Comparison of ENCODE assay signal across 8 mouse cellular contexts in the genomic region with DNA sequence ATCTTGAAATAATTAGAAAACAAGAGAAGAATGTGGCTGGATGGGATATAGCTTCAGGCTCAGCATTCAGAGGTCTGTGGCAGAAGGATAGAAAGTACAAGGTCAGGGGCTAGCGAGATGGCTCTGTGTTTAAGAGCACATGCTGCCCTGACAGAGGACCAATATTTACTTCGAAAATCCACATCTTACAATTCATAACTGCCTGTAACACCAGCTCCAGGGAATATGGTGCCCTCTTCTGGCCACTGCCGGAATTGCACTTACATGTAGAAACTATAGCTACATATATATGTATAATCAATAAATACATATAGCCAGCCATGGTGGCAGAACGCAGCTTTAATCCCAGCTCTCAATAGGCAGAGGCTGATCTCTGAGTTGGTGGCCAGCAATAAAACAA. TPM values are rescaled to one million over a fixed set of nuclear protein-coding genes. Genes with fewer than 3 reads are reported as not detected.
A peak's percentile ranks its signal among the peaks of the same experiment; 100 is the strongest.
DNase-seq lines count a peak whose midpoint lies in the region; ATAC-seq and TF ChIP-seq lines count a peak whose summit lies in the region.

No protein-coding gene starts in this region.

- no peak for TF ChIP-seq POLR2A in MEL (IDR thresholded peaks at IDR 0.05; ENCODE audit: control insufficient read depth in 1 of 2, insufficient read depth in 1 of 2, low read depth in 1 of 2, low read length in 2 of 2, poor library complexity in 1 of 2)
- TF ChIP-seq POLR2A in brain, embryonic 14.5 days (IDR thresholded peaks at IDR 0.05; ENCODE audit: borderline replicate concordance, extremely low read depth, insufficient read depth, insufficient read length, poor library complexity, severe bottlenecking): no peak
- no peak for TF ChIP-seq POLR2A in liver, adult 2 months (IDR thresholded peaks at IDR 0.05; ENCODE audit: extremely low read depth, insufficient read depth, low read length)

- no peak for TF ChIP-seq EP300 in MEL (IDR thresholded peaks at IDR 0.05; ENCODE audit: low read depth in 1 of 2, low read length in 2 of 2)

- no peaks in the 10 kb centered on the region for H3K9me3 ChIP-seq in MEL (replicated peaks; ENCODE audit: insufficient read depth, low read length)
- H3K9me3 ChIP-seq in forebrain, embryonic 13.5 days (replicated peaks): no peaks in the 10 kb centered on the region
- H3K9me3 ChIP-seq in neural tube, embryonic 15.5 days (replicated peaks): no peaks in the 10 kb centered on the region

- H3K4me2 ChIP-seq in forebrain, embryonic 13.5 days: no peak overlapping the region
- H3K4me2 ChIP-seq in neural tube, embryonic 15.5 days: no peak overlapping the region

- peaks cover 0 to 7% of the 10 kb centered on the region in 2 experiments; a peak in 2 of 4 replicates for H3K36me3 ChIP-seq in MEL (ENCODE audit: control insufficient read depth in 1 of 2, insufficient read depth in 2 of 2, low read length in 2 of 2)
- H3K36me3 ChIP-seq in forebrain, embryonic 13.5 days (ENCODE audit: poor library complexity, severe bottlenecking): no peaks in the 10 kb centered on the region
- no peaks in the 10 kb centered on the region for H3K36me3 ChIP-seq in liver, adult 2 months (ENCODE audit: control insufficient read depth, insufficient read depth, low read length)
- H3K36me3 ChIP-seq in neural tube, embryonic 15.5 days: no peaks in the 10 kb centered on the region

- 7% methylated on average over 4 of the region's 4 CpGs for WGBS in forebrain, embryonic 13.5 days
- 0% methylated on average over 4 of the region's 4 CpGs for WGBS in liver, adult 2 months
- WGBS in neural tube, embryonic 15.5 days: 7% methylated on average over 4 of the region's 4 CpGs

- peak; percentile 66 for TF ChIP-seq RAD21 in MEL (IDR thresholded peaks at IDR 0.05; ENCODE audit: low read depth, low read length)

- peak overlapping the region; percentile 71 for H3K9ac ChIP-seq in MEL (ENCODE audit: control insufficient read depth, low read depth, low read length, poor library complexity, severe bottlenecking)
- no peak overlapping the region for H3K9ac ChIP-seq in forebrain, embryonic 13.5 days
- H3K9ac ChIP-seq in liver, adult 2 months (ENCODE audit: low read depth, low read length): no peak overlapping the region
- no peak overlapping the region for H3K9ac ChIP-seq in neural tube, embryonic 15.5 days (replicated peaks)

- peak; percentile 72 to 97 (median 86) for TF ChIP-seq CTCF in MEL (IDR thresholded peaks at IDR 0.05 in 2 of 3, conservative IDR thresholded peaks at IDR 0.05 in 1 of 3; ENCODE audit: control insufficient read depth in 1 of 3, insufficient read depth in 1 of 3, low read depth in 2 of 3, low read length in 3 of 3, poor library complexity in 1 of 3, severe bottlenecking in 1 of 3)
- TF ChIP-seq CTCF in brain, embryonic 14.5 days (IDR thresholded peaks at IDR 0.05; ENCODE audit: borderline replicate concordance, extremely low read depth, insufficient read depth, insufficient read length): peak; percentile 77; the same call in 1 of the 2 replicates
- TF ChIP-seq CTCF in liver, adult 2 months (IDR thresholded peaks at IDR 0.05; ENCODE audit: low read depth, low read length): peak; percentile 64

- H3K79me2 ChIP-seq in MEL (ENCODE audit: control insufficient read depth, insufficient read depth, low read length, poor library complexity): no peaks in the 10 kb centered on the region
- H3K79me2 ChIP-seq in liver, adult 2 months (ENCODE audit: control insufficient read depth, insufficient read depth, low read length): no peaks in the 10 kb centered on the region

- no peak overlapping the region for H3K27ac ChIP-seq in MEL (ENCODE audit: control insufficient read depth, low read depth, low read length)
- H3K27ac ChIP-seq in forebrain, embryonic 13.5 days: no peak overlapping the region
- H3K27ac ChIP-seq in liver, adult 2 months (replicated peaks; ENCODE audit: insufficient read depth, low read depth, low read length): no peak overlapping the region
- no peak overlapping the region for H3K27ac ChIP-seq in neural tube, embryonic 15.5 days (replicated peaks)

- peak; percentile 61 for DNase-seq in layer of hippocampus, adult 11-12 months (ENCODE audit: low spot score)
- no peak for DNase-seq in layer of hippocampus, adult 9-10 months (ENCODE audit: low spot score)
- peak; percentile 87 for DNase-seq in MEL (ENCODE audit: low read depth, low spot score)
- DNase-seq in brain, embryonic 14.5 days (ENCODE audit: low read depth): peak; percentile 87
- DNase-seq in liver, adult 2 months (ENCODE audit: extremely low read depth, low read depth, low spot score): peak; percentile 60
- peak; percentile 51 for DNase-seq in yolk sac, embryonic 10.5 days (ENCODE audit: low spot score)

- H3K4me3 ChIP-seq in MEL (ENCODE audit: control insufficient read depth in 1 of 2, insufficient read depth in 1 of 2, low read depth in 2 of 2, low read length in 2 of 2): no peak overlapping the region
- H3K4me3 ChIP-seq in forebrain, embryonic 13.5 days: no peak overlapping the region
- H3K4me3 ChIP-seq in liver, adult 2 months (ENCODE audit: insufficient read depth, low read depth, low read length): no peak overlapping the region
- no peak overlapping the region for H3K4me3 ChIP-seq in neural tube, embryonic 15.5 days (replicated peaks)

- peak; percentile 36; the same call in 1 of the 2 replicates for ATAC-seq in forebrain, embryonic 13.5 days
- ATAC-seq in neural tube, embryonic 15.5 days (ENCODE audit: low FRiP score): 0 out of 2 replicates have a peak, but pooled peaks have one; percentile 33

- H3K27me3 ChIP-seq in MEL (ENCODE audit: control insufficient read depth in 1 of 2, insufficient read depth in 2 of 2, low read length in 2 of 2): no peaks in the 10 kb centered on the region
- H3K27me3 ChIP-seq in forebrain, embryonic 13.5 days: no peaks in the 10 kb centered on the region
- H3K27me3 ChIP-seq in liver, adult 2 months (ENCODE audit: control insufficient read depth, insufficient read depth, low read length): no peaks in the 10 kb centered on the region
- H3K27me3 ChIP-seq in neural tube, embryonic 15.5 days (replicated peaks): no peaks in the 10 kb centered on the region

- H3K4me1 ChIP-seq in MEL (ENCODE audit: control insufficient read depth in 1 of 2, insufficient read depth in 2 of 2, low read length in 2 of 2): peaks cover 0 to 11% of the 10 kb centered on the region in 2 experiments; a peak in 3 of 4 replicates
- H3K4me1 ChIP-seq in forebrain, embryonic 13.5 days: peaks cover 2% of the 10 kb centered on the region; the same call in 1 of the 2 replicates
- H3K4me1 ChIP-seq in liver, adult 2 months (ENCODE audit: control insufficient read depth, insufficient read depth, low read length): peaks cover 25% of the 10 kb centered on the region
- H3K4me1 ChIP-seq in neural tube, embryonic 15.5 days: peaks cover 7% of the 10 kb centered on the region

RNA-seq across cellular contexts. Expression of a gene that starts 5.8 kb away (rescaled TPM):
- total RNA-seq in MEL (2012; rRNA removed): 2,133 and 2,343 TPM in 2 replicates
- polyA plus RNA-seq in MEL (2012; ENCODE audit: insufficient read depth in 1 of 2, insufficient read length in 2 of 2, low read depth in 1 of 2, low replicate concordance in 2 of 2, missing spikeins in 1 of 2): 1,000 to 10,000 TPM; 1,661 to 1,740 TPM
- polyA plus RNA-seq in brain, embryonic 14.5 days (2012; rRNA removed): 1,173 and 1,238 TPM in 2 replicates
- polyA plus RNA-seq in forebrain, embryonic 13.5 days (2015; fragmentation: Nextera tagmentation; extraction: Ambion mirVana): 644 and 704 TPM in 2 replicates
- 110 and 136 TPM in 2 replicates for total RNA-seq in liver, adult 2 months (2014; rRNA removed)
- polyA plus RNA-seq in liver, adult 2 months (2012; rRNA removed): 471 and 577 TPM in 2 replicates
- polyA plus RNA-seq in neural tube, embryonic 15.5 days (2015; fragmentation: Nextera tagmentation; extraction: Ambion mirVana): 467 and 619 TPM in 2 replicates

RNA-seq across cellular contexts. Expression of a gene that starts 6.1 kb away (rescaled TPM):
- 63.3 and 66.0 TPM in 2 replicates for total RNA-seq in MEL (2012; rRNA removed)
- 100 to 1,000 TPM; 156 to 448 TPM for polyA plus RNA-seq in MEL (2012; ENCODE audit: insufficient read depth in 1 of 2, insufficient read length in 2 of 2, low read depth in 1 of 2, low replicate concordance in 2 of 2, missing spikeins in 1 of 2)
- 103 and 118 TPM in 2 replicates for polyA plus RNA-seq in brain, embryonic 14.5 days (2012; rRNA removed)
- polyA plus RNA-seq in forebrain, embryonic 13.5 days (2015; fragmentation: Nextera tagmentation; extraction: Ambion mirVana): 93.4 and 102 TPM in 2 replicates
- 15.1 and 20.7 TPM in 2 replicates for total RNA-seq in liver, adult 2 months (2014; rRNA removed)
- polyA plus RNA-seq in liver, adult 2 months (2012; rRNA removed): 52.3 and 67.3 TPM in 2 replicates
- polyA plus RNA-seq in neural tube, embryonic 15.5 days (2015; fragmentation: Nextera tagmentation; extraction: Ambion mirVana): 92.8 and 101 TPM in 2 replicates

RNA-seq across cellular contexts. Expression of a gene that starts 27.8 kb away (rescaled TPM):
- 1.1 and 1.8 TPM in 2 replicates for total RNA-seq in MEL (2012; rRNA removed)
- polyA plus RNA-seq in MEL (2012; ENCODE audit: insufficient read depth in 1 of 2, insufficient read length in 2 of 2, low read depth in 1 of 2, low replicate concordance in 2 of 2, missing spikeins in 1 of 2): 1 to 10 TPM in 1 of 2 experiments, not detected in 1; 9.2 TPM
- polyA plus RNA-seq in brain, embryonic 14.5 days (2012; rRNA removed): 20.2 and 35.0 TPM in 2 replicates
- 43.1 and 50.0 TPM in 2 replicates for polyA plus RNA-seq in forebrain, embryonic 13.5 days (2015; fragmentation: Nextera tagmentation; extraction: Ambion mirVana)
- 0.65 and 1.3 TPM in 2 replicates for total RNA-seq in liver, adult 2 months (2014; rRNA removed)
- 3.3 and 3.5 TPM in 2 replicates for polyA plus RNA-seq in liver, adult 2 months (2012; rRNA removed)
- polyA plus RNA-seq in neural tube, embryonic 15.5 days (2015; fragmentation: Nextera tagmentation; extraction: Ambion mirVana): 21.4 and 26.5 TPM in 2 replicates

RNA-seq across cellular contexts. Expression of a gene that starts 32.8 kb away (rescaled TPM):
- total RNA-seq in MEL (2012; rRNA removed): 142 and 167 TPM in 2 replicates
- 100 to 1,000 TPM in 1 of 2 experiments, not detected in 1; 216 TPM for polyA plus RNA-seq in MEL (2012; ENCODE audit: insufficient read depth in 1 of 2, insufficient read length in 2 of 2, low read depth in 1 of 2, low replicate concordance in 2 of 2, missing spikeins in 1 of 2)
- polyA plus RNA-seq in brain, embryonic 14.5 days (2012; rRNA removed): 105 and 134 TPM in 2 replicates
- polyA plus RNA-seq in forebrain, embryonic 13.5 days (2015; fragmentation: Nextera tagmentation; extraction: Ambion mirVana): 168 and 179 TPM in 2 replicates
- total RNA-seq in liver, adult 2 months (2014; rRNA removed): 22.6 and 24.9 TPM in 2 replicates
- 49.4 and 52.6 TPM in 2 replicates for polyA plus RNA-seq in liver, adult 2 months (2012; rRNA removed)
- 125 and 136 TPM in 2 replicates for polyA plus RNA-seq in neural tube, embryonic 15.5 days (2015; fragmentation: Nextera tagmentation; extraction: Ambion mirVana)

RNA-seq across cellular contexts. Expression of a gene that starts 35.4 kb away (rescaled TPM):
- total RNA-seq in MEL (2012; rRNA removed): 0.50 and 0.65 TPM in 2 replicates
- 1 to 10 TPM in 1 of 2 experiments, not detected in 1; 2.8 TPM for polyA plus RNA-seq in MEL (2012; ENCODE audit: insufficient read depth in 1 of 2, insufficient read length in 2 of 2, low read depth in 1 of 2, low replicate concordance in 2 of 2, missing spikeins in 1 of 2)
- polyA plus RNA-seq in brain, embryonic 14.5 days (2012; rRNA removed): 4.1 and 4.3 TPM in 2 replicates
- polyA plus RNA-seq in forebrain, embryonic 13.5 days (2015; fragmentation: Nextera tagmentation; extraction: Ambion mirVana): 4.5 and 4.8 TPM in 2 replicates
- total RNA-seq in liver, adult 2 months (2014; rRNA removed): 16.4 and 25.4 TPM in 2 replicates
- 41.1 and 54.3 TPM in 2 replicates for polyA plus RNA-seq in liver, adult 2 months (2012; rRNA removed)
- polyA plus RNA-seq in neural tube, embryonic 15.5 days (2015; fragmentation: Nextera tagmentation; extraction: Ambion mirVana): 4.2 and 7.5 TPM in 2 replicates
